Mouse (Mus musculus): ENCODE measurements around the gene Crbn. TPM values are rescaled to one million over a fixed set of nuclear protein-coding genes. Genes with fewer than 3 reads are reported as not detected.

Gene Crbn
- polyA plus RNA-seq, 1 experiment from 2014 or later = 23.5 TPM

Other genes with a start within 250 kb of the Crbn start
- 0.20 and 0.25 TPM in 2 replicates for gene Il5ra, start 51.0 kb downstream of the Crbn start, polyA plus RNA-seq (2016; fragmentation: Nextera tagmentation; extraction: Ambion mirVana)
- 57.4 and 59.2 TPM in 2 replicates for gene Trnt1, start 31.0 kb downstream of the Crbn start, polyA plus RNA-seq (2016; fragmentation: Nextera tagmentation; extraction: Ambion mirVana)